Mouse (Mus musculus) adrenal gland, adult 2 months (tissue): Measurements from ENCODE around the gene Pycr1. TPM values are rescaled to one million over a fixed set of nuclear protein-coding genes. Genes with fewer than 3 reads are reported as not detected.
"Not testable (repeated sequence)": the region's sequence is repeated elsewhere in the genome, so short reads cannot be mapped to it uniquely, and the experiment has no call there.

Experiments used
- DNase-seq: peaks from one replicate; pipeline ENCODE4 v3.0.0; 2021
- long read RNA-seq: library from polyadenylated mRNA; stranded (forward); transcript quantifications from one replicate; pipeline ENCODE4 v2.0.0, GENCODE M21; 2021
- polyA plus RNA-seq: library from polyadenylated mRNA; depleted of rRNA; stranded (reverse); fragments of >200 nt; gene quantifications from 2 replicates; pipeline ENCODE4 v1.2.3, GENCODE M21; 2012; rRNA removed
- total RNA-seq, 2 experiments: library from RNA; stranded (reverse); gene quantifications; 2 replicates each; pipeline ENCODE4 v1.2.3; 2021

Gene Pycr1
- total RNA-seq (1 to 10 TPM; 1.0 to 1.9 TPM), polyA plus RNA-seq (3.5 and 3.6 TPM in 2 replicates)
- long read RNA-seq, partial matches to known transcripts: 0 of 5 reads
- long read RNA-seq, other reads (novel, unspliced or antisense): 3 of 5 reads

- peak; percentile 96 for DNase-seq
These were observed at the start of gene Pycr1 for GRCm38 (mm10) chr11:120643601-120643987. TSS of gene Pycr1 (minus strand) at chr11:120643769.

GRCm38 (mm10) chr11:120692471-120693011 is 49.0 kb upstream of the Pycr1 start:
- peak; percentile 81 for DNase-seq

- no peak for DNase-seq
These were observed 45.8 kb upstream of the Pycr1 start for GRCm38 (mm10) chr11:120689365-120689764.

GRCm38 (mm10) chr11:120686650-120687272 is 43.2 kb upstream of the Pycr1 start:
- no peak for DNase-seq

GRCm38 (mm10) chr11:120684660-120685059 is 41.1 kb upstream of the Pycr1 start:
- DNase-seq: no peak

- no peak for DNase-seq
These were observed 40.5 kb upstream of the Pycr1 start for GRCm38 (mm10) chr11:120684086-120684485.

- DNase-seq: no peak
These were observed 40.0 kb upstream of the Pycr1 start for GRCm38 (mm10) chr11:120683536-120683935.

GRCm38 (mm10) chr11:120682683-120683082 is 39.1 kb upstream of the Pycr1 start:
- DNase-seq: no peak

- DNase-seq: peak; percentile 29
These were observed 36.3 kb upstream of the Pycr1 start for GRCm38 (mm10) chr11:120679909-120680308.

GRCm38 (mm10) chr11:120676951-120677350 is 33.4 kb upstream of the Pycr1 start:
- peak; percentile 66 for DNase-seq

GRCm38 (mm10) chr11:120675875-120676274 is 32.3 kb upstream of the Pycr1 start:
- not testable (repeated sequence) for DNase-seq

- no peak for DNase-seq
These were observed 30.1 kb upstream of the Pycr1 start for GRCm38 (mm10) chr11:120673594-120674122.

GRCm38 (mm10) chr11:120672687-120673593 is 29.4 kb upstream of the Pycr1 start, which contains the start of gene Aspscr1:
TSS of gene Aspscr1 (plus strand) at chr11:120672973.
- peak; percentile 98 for DNase-seq

GRCm38 (mm10) chr11:120666617-120667016 is 23.0 kb upstream of the Pycr1 start:
- no peak for DNase-seq

- no peak for DNase-seq
These were observed 21.8 kb upstream of the Pycr1 start for GRCm38 (mm10) chr11:120665406-120665805.

- no peak for DNase-seq
These were observed 20.1 kb upstream of the Pycr1 start for GRCm38 (mm10) chr11:120663714-120664113.

- peak; percentile 25 for DNase-seq
These were observed 19.2 kb upstream of the Pycr1 start for GRCm38 (mm10) chr11:120662759-120663158.

- no peak for DNase-seq
These were observed 17.5 kb upstream of the Pycr1 start, which contains the start of gene Notum for GRCm38 (mm10) chr11:120661076-120661460. TSS of gene Notum (minus strand) at chr11:120661175.

- DNase-seq: peak; percentile 69
These were observed 16.9 kb upstream of the Pycr1 start for GRCm38 (mm10) chr11:120660301-120661075.

GRCm38 (mm10) chr11:120659509-120660300 is 16.1 kb upstream of the Pycr1 start:
- peak; percentile 56 for DNase-seq
